Mouse (Mus musculus) hindbrain, embryonic 15.5 days (tissue): ENCODE data around the gene Rara. TPM values are rescaled to one million over a fixed set of nuclear protein-coding genes. Genes with fewer than 3 reads are reported as not detected.

ENCODE experiments used
- ATAC-seq: fragments of 200-750 bp; cut with Nextera tagmentation; 2 replicates; pipeline ENCODE4 v1.8.0; 2017; ENCODE audit warnings: low read depth, moderate number of reproducible peaks, moderate TSS enrichment; ENCODE audit not compliant: low FRiP score
- H3K27ac ChIP-seq: fragments of 300-500 bp; sonication (generic); replicated peaks from 2 replicates; pipeline ENCODE4 v1.5.1; 2015; ENCODE audit warnings: mild to moderate bottlenecking, inconsistent platforms
- H3K27me3 ChIP-seq: fragments of 300-500 bp; sonication (generic); 2 replicates; pipeline ENCODE4 v1.6.1; 2015; ENCODE audit warnings: control low read depth, inconsistent platforms
- H3K36me3 ChIP-seq: fragments of 300-500 bp; sonication (generic); 2 replicates; pipeline ENCODE4 v1.6.1; 2015; ENCODE audit warnings: control low read depth, inconsistent platforms
- H3K4me1 ChIP-seq: fragments of 300-500 bp; sonication (generic); replicated peaks from 2 replicates; pipeline ENCODE4 v1.6.1; 2015; ENCODE audit warnings: control low read depth, inconsistent platforms
- H3K4me2 ChIP-seq: fragments of 300-500 bp; sonication (generic); 2 replicates; pipeline ENCODE4 v1.6.1; 2015; ENCODE audit warnings: moderate library complexity, mild to moderate bottlenecking, inconsistent platforms
- H3K4me3 ChIP-seq: fragments of 300-500 bp; sonication (generic); 2 replicates; pipeline ENCODE4 v1.5.1; 2015; ENCODE audit warnings: mild to moderate bottlenecking, inconsistent platforms
- H3K9ac ChIP-seq: fragments of 300-500 bp; sonication (generic); 2 replicates; pipeline ENCODE4 v1.6.1; 2015; ENCODE audit warnings: inconsistent platforms
- H3K9me3 ChIP-seq: fragments of 300-500 bp; sonication (generic); 2 replicates; pipeline ENCODE4 v1.6.1; 2016; ENCODE audit warnings: control low read depth, inconsistent platforms
- WGBS: fragments of 180-500 bp; shearing (Covaris S2); methylation state at CpG from one replicate; pipeline ENCODE4 v1.1.7; 2015; 5-methylcytosine and 5-hydroxymethylcytosine counted together
- polyA plus RNA-seq: library from polyadenylated mRNA; unstranded; fragments of >200 nt; fragmentation: Nextera tagmentation; extraction: Ambion mirVana; gene quantifications from 2 replicates; pipeline ENCODE4 v1.2.1, GENCODE M21; 2015

Gene Rara
- polyA plus RNA-seq, 1 experiment from 2014 or later = 16.8 TPM

DNA sequence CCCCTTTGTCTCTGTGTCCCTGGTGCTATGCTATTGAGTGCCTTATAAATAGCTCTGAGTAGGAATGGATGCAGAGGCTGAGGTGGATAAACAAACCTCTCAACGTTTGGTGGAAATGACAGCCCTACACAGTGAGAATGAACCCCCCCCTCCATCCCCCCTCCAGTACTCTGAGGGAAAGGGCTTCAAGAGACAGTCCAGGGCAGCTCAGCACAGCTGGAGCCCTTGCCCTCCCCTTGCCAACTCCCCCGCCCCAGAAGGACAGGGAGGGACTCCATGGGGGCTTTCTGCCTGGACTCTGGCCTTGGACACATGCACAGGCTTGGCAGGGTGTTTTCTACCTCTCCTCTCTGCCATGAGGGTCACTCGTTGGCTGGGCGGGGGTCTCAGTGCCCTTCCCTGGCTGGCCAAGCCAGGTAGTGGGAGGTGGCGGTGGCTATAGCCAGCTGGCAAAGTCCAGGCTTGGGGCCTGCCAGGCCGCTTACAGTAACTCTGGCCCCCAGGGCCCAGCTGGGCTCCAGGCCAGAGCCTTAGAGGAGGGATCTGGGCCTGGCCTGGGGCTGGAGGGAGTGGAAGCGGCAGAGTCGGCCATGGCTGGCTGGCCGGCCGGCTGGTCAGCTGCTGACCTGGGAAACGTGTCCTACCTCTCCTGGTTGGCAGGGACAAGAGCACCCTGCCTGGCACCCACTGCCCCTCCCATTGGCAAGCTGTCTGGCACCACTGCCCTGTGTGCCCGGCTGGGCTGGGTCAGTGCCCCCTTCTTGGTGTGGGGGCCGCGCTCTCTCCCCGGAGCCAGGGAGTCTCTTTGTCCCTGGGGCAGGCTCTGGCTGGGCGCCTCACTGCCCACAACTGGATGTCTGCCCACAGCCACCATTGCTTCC is 23.6 kb downstream of the Rara start:
- 43% methylated on average over 14 of the region's 16 CpGs for WGBS
- Histone ChIP-seq H3K27me3 (no peaks in the 10 kb centered on the region), H3K36me3 (no peaks in the 10 kb centered on the region), H3K9ac (no peak overlapping the region), H3K4me3 (no peak overlapping the region), H3K9me3 (no peaks in the 10 kb centered on the region), H3K4me2 (0 out of 2 replicates have a peak overlapping the region, but pooled peaks have one; percentile 9), H3K27ac (peak overlapping the region; percentile 79), H3K4me1 (peaks cover 61% of the 10 kb centered on the region)
- peak; percentile 81 for ATAC-seq

DNA sequence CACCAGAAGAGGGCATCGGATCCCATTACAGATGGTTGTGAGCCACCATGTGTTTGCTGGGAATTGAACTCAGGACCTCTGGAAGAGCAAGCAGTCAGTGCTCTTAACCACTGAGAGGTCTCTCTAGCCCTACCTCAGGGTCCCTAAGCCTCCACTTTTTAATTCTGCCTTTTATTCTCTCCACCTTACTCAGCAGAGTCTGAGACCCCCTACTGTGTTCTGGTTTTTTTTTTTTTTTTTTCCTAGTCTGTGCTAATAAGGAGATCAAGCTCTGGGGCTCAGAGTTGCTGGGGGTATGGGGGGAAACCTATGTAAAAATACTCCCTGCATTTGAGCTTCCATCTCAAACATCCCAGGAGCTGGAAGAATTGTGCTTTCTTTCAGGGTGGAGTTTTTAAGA is 24.5 kb downstream of the Rara start:
- Histone ChIP-seq H3K27me3 (no peaks in the 10 kb centered on the region), H3K27ac (no peak overlapping the region), H3K4me2 (no peak overlapping the region), H3K4me1 (peaks cover 61% of the 10 kb centered on the region), H3K9me3 (no peaks in the 10 kb centered on the region), H3K9ac (no peak overlapping the region), H3K36me3 (no peaks in the 10 kb centered on the region), H3K4me3 (no peak overlapping the region)
- no peak for ATAC-seq
- WGBS = 85% methylated on average over 1 of the region's 1 CpGs

DNA sequence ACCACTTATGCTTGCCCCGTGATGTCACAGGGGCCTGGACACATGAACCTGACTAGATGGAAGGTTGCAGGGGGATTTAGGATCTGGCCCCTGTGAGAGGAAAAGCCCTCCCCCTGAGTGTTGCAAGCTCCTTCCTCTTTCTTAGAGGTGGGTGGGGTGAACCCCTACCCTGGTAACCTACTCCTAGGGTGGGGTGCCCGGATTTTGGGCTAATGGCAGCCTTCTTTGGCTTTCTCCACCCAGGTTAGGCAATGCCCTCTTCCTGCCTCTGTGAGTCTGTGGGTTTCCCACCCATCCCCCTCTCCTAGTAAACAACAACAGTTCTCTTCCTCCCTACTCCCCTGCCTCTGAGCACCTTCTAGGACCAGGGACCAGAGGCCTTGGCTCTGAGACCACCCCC is 25.1 kb downstream of the Rara start:
- H3K4me1 ChIP-seq = peaks cover 55% of the 10 kb centered on the region
- H3K27ac ChIP-seq = no peak overlapping the region
- no peaks in the 10 kb centered on the region for H3K36me3 ChIP-seq
- WGBS = 73% methylated on average over 2 of the region's 2 CpGs
- no peaks in the 10 kb centered on the region for H3K27me3 ChIP-seq
- no peak overlapping the region for H3K4me3 ChIP-seq
- no peak overlapping the region for H3K9ac ChIP-seq
- H3K9me3 ChIP-seq = no peaks in the 10 kb centered on the region
- H3K4me2 ChIP-seq = no peak overlapping the region
- ATAC-seq = no peak

DNA sequence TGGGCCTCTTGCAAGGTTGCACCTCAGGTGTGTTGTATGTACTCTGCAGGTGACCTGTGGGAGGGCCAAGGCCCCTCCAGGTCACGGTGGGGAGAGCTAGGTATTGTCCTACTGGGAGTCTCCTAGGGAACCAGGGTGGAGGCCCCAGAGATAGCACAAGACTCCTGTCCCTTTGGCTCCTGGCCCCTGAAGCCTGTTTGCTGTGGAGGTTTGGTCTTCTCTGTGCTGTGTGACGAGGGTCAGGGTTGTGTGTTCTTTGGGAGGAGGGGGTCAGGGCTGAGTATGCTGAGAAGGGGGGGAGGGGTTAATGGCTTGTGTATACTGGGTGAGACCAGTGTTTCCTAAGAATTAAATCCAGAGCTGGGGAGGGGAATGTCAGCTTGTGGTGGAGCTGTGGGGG is 25.7 kb downstream of the Rara start:
- peaks cover 54% of the 10 kb centered on the region for H3K4me1 ChIP-seq

DNA sequence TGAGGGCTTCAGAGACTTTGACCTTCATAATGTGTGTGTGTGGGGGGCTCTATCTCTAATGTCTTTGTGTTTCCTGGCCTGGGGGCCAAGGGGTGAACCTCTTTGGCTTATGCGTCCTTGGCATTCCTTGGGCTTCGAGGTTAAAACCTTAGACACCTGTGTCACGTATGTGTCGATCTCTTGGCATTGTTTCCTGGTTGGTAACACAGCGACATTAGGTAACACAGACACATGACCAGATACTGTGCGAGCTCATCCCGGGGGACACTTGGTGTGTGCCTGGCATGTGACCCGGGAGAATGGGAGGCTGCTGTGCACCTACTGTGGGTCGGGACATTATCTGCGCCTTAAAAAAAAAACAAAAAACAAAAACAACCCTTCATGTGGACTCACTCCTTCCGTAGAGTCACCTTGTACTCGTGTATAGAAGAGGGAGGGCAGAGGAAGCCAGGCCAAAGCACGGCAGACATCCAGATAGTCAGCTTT is 26.3 kb downstream of the Rara start:
- Histone ChIP-seq H3K4me1 (peaks cover 56% of the 10 kb centered on the region), H3K27ac (peak overlapping the region; percentile 68; the same call in 1 of the 2 replicates), H3K4me3 (no peak overlapping the region), H3K9ac (no peak overlapping the region), H3K36me3 (no peaks in the 10 kb centered on the region), H3K9me3 (no peaks in the 10 kb centered on the region), H3K27me3 (no peaks in the 10 kb centered on the region), H3K4me2 (peak overlapping the region; percentile 45)
- 34% methylated on average over 13 of the region's 13 CpGs for WGBS
- ATAC-seq = no peak

More for the DNA sequence above, 25.7 kb downstream of the Rara start:
- Histone ChIP-seq H3K4me3 (no peak overlapping the region), H3K9me3 (no peaks in the 10 kb centered on the region), H3K9ac (no peak overlapping the region), H3K36me3 (no peaks in the 10 kb centered on the region), H3K27me3 (no peaks in the 10 kb centered on the region), H3K27ac (no peak overlapping the region), H3K4me2 (no peak overlapping the region)
- WGBS = 9% methylated on average over 2 of the region's 2 CpGs
- no peak for ATAC-seq

DNA sequence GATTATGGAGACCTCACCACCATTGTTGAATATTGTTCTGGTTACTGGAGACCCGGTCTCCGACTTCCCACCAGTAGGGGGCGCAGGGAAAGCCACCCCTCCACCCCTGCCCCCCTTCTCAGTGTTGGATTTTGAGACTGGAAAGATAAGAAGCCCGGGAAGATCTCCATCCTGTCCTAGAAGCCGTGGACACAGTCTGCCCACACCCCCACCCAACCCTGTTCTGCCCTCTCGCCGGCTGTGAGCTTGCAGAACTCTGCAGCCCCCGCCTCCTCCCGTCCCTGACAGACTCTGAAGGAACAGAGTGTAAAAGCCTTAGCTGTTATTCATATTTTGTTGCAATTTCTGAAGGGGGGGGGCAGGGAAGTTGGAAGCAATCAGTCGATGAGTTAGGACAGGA is 26.8 kb downstream of the Rara start:
- H3K36me3 ChIP-seq = no peaks in the 10 kb centered on the region
- peak overlapping the region; percentile 68 for H3K27ac ChIP-seq
- peak; percentile 3; the same call in 1 of the 2 replicates for ATAC-seq
- H3K27me3 ChIP-seq = no peaks in the 10 kb centered on the region
- no peak overlapping the region for H3K4me3 ChIP-seq
- 8% methylated on average over 10 of the region's 10 CpGs for WGBS
- no peaks in the 10 kb centered on the region for H3K9me3 ChIP-seq
- no peak overlapping the region for H3K9ac ChIP-seq
- H3K4me2 ChIP-seq = peak overlapping the region; percentile 45
- H3K4me1 ChIP-seq = peaks cover 59% of the 10 kb centered on the region

DNA sequence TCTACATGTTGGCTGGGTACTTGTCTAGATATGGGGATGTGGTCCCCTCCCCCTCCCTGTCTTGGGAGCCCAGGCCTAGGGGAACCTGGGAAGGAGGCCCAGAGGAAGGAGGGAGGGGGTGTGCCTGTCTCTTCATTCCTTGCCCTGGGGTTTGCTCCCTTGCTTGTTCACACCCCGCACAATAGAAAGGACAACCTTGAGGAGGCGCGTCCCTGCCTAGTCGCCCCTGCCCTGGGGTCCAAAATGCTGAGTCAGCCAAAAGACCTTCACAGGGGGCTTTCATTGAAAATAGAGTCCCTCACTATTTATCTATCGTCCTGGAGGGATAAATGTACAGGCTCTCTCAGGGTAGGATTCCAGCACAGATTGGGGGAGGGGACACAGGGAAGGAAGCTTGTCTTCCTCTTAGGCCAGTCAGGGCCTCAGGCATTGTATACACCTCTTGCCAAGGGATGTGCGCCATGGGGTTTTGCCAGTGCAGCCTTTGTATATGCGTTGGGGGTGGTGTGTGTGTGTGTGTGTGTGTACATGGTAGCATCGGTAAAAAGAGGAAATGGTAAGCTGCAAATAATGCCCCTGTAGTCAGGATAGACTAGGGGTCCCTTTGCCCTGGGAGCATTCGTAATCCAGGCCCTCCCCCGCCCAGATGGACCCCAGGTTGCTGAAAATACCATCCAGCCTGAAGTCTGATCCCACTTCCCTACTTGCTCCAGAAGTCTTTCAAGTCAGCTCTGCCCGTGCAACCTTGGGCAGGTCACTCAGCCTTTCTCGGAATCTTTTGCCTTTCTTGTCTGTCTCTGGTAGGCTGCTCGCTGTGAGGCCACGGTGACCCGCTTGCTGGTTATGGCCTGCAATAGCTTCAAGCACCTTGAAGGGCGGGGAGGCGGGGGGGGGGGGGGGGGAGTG is 27.4 kb downstream of the Rara start:
- Histone ChIP-seq H3K4me3 (no peak overlapping the region), H3K36me3 (no peaks in the 10 kb centered on the region), H3K27ac (peak overlapping the region; percentile 68), H3K27me3 (no peaks in the 10 kb centered on the region), H3K4me2 (peak overlapping the region; percentile 45), H3K9ac (no peak overlapping the region; the same call in 1 of the 2 replicates), H3K4me1 (peaks cover 59% of the 10 kb centered on the region), H3K9me3 (no peaks in the 10 kb centered on the region)
- WGBS = 15% methylated on average over 15 of the region's 17 CpGs
- ATAC-seq = no peak

DNA sequence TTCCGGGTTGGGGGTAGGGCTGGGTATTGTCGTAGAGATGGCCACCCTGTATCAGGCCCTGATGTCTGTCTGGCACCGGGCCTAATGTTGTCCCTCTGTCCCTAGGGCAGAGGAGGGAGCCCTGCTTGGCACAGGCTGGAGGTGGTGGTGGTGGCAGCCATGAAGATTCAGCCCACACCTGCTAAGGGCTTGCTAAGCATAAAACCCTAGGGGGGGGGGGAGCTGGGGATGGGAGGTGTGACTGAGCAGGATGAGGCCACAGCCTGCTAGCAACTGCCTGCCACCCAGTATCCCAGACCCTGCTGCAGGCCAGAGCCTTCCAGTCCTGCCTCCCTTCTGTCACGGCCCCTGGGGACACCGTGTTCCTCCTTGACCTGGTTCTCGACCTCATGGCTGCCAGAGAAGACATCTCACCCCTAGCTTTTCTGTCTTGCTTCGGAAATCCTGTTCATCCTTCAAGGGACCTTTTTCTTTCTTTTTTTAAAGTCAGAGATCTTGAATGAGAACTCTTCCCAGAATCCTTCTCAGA is 28.2 kb downstream of the Rara start:
- Histone ChIP-seq H3K27me3 (no peaks in the 10 kb centered on the region), H3K4me3 (no peak overlapping the region), H3K27ac (no peak overlapping the region), H3K36me3 (no peaks in the 10 kb centered on the region), H3K4me2 (no peak overlapping the region), H3K9me3 (no peaks in the 10 kb centered on the region), H3K4me1 (peaks cover 58% of the 10 kb centered on the region), H3K9ac (no peak overlapping the region)
- no peak for ATAC-seq
- WGBS = 42% methylated on average over 5 of the region's 7 CpGs

DNA sequence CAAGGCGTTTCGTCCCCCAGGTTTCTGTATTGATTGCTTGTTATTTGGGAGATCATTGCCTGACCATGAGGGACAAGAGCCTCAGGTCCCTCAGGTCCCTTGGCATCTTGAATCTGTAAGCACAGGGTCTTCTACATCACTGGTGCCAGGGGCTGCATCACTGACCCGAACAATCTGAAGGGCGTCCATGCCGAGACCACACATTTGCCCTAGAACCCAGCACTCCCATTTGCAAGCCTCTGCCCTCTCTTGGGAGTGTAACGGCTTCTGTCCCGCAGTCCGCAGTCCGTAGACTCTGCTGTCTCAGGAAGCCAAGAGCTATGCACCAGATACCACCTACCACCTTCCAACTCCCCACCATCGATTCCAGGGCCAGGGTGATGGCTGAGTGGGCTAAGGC is 28.7 kb downstream of the Rara start:
- WGBS = 83% methylated on average over 9 of the region's 10 CpGs
- no peak for ATAC-seq
- H3K9ac ChIP-seq = no peak overlapping the region
- no peak overlapping the region for H3K27ac ChIP-seq
- no peaks in the 10 kb centered on the region for H3K9me3 ChIP-seq
- H3K36me3 ChIP-seq = no peaks in the 10 kb centered on the region
- peaks cover 58% of the 10 kb centered on the region for H3K4me1 ChIP-seq
- H3K4me3 ChIP-seq = no peak overlapping the region
- H3K27me3 ChIP-seq = no peaks in the 10 kb centered on the region
- no peak overlapping the region for H3K4me2 ChIP-seq

DNA sequence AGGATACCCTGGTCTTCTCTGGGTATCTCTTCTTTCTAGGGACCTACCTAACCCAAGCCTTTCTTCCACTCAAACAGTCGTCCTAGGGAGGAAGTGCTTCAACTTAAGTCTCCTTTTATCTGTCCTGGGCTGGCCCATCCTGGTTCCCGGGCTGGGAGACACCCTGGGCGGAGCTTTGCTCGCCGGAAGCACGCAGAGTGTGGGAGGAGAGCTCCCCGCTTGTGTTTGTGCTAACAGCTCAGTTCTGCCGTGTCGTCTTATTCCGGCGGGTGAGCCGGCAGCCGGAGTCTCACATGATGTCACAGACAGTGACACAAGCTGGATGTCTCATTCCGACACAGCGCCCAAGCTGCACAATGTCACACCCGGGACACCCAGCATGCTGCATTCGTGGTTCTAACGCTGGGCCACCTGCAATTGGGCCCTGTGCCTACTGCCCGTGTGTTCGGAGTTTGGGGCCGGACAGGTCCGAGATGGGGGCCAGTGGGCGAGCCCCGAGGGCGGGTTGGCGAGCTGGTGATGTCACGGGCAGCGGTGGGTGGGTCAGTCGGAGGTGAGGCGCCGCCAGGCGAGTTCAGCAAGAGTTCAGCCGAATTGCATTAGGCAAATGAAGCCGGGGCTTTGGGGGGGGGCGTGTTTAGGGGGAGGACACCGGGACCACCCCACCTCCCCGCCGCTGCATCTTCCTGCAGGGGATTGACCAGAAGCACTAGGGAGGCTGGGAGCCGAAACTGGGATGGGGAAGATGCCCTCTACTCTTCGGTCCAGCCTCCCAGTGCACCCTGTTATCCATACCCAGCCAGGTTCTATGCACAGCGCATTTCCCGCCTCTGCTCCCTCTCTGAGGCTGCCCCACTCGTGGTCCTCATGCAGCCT is 32.1 kb downstream of the Rara start:
- Histone ChIP-seq H3K27ac (peak overlapping the region; percentile 85), H3K9me3 (no peaks in the 10 kb centered on the region), H3K4me3 (peak overlapping the region; percentile 71), H3K9ac (peak overlapping the region; percentile 61), H3K27me3 (no peaks in the 10 kb centered on the region), H3K4me1 (peaks cover 72% of the 10 kb centered on the region), H3K4me2 (peak overlapping the region; percentile 98), H3K36me3 (no peaks in the 10 kb centered on the region)
- peak; percentile 21; the same call in 1 of the 2 replicates for ATAC-seq
- WGBS = under 1% methylated on average over 42 of the region's 43 CpGs

DNA sequence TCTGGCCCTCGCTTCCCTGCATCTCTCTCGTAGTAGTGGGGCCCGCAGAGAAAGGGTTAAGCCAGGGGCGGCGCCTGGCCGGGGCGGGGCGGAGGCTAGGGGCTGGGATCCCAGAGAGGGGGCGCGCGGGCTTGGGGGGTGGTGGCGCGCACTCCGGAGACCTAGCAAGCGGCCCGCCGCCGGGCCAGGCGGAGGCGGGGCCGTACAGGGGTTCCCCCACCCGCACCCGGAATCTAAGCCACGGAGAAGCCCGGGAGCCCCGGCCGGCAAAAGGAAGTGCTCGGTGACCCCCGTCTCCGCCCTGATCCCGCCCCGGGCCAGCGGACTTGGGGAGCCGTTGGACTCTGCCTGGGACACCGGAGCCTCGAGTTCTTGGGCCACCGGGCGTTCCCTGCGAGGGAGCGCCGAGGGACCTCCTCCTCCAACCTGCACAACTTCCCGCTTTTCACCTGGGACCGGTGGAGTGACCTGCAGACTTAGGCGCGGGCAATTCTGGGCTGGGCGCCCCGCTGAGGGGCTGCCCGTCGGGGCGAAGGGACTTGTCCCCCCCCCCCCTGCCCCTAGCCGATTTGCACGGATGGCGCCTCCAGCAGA is 32.8 kb downstream of the Rara start:
- peaks cover 72% of the 10 kb centered on the region for H3K4me1 ChIP-seq
- WGBS = under 1% methylated on average over 44 of the region's 53 CpGs
- H3K9ac ChIP-seq = peak overlapping the region; percentile 61
- H3K4me2 ChIP-seq = peak overlapping the region; percentile 98
- peak overlapping the region; percentile 71 for H3K4me3 ChIP-seq
- H3K36me3 ChIP-seq = no peaks in the 10 kb centered on the region
- H3K27me3 ChIP-seq = no peaks in the 10 kb centered on the region
- no peaks in the 10 kb centered on the region for H3K9me3 ChIP-seq
- peak overlapping the region; percentile 85 for H3K27ac ChIP-seq
- ATAC-seq = peak; percentile 24
